Mouse (Mus musculus) thymus, adult 2 months (tissue): ENCODE measurements around the gene Zfp488.

Experiments
- CTCF ChIP-seq: fragments of 200-500 bp; IDR thresholded peaks from 2 replicates; pipeline ENCODE4 v1.5.1; 2012; ENCODE audit warnings: mild to moderate bottlenecking, control low read depth, low read length, moderate library complexity, borderline replicate concordance; ENCODE audit not compliant: control insufficient read depth, poor library complexity, insufficient read depth; ENCODE audit errors: extremely low read depth
- POLR2A ChIP-seq: fragments of 200-500 bp; IDR thresholded peaks from 2 replicates; pipeline ENCODE4 v1.6.1; 2012; ENCODE audit warnings: mild to moderate bottlenecking, low read length, control low read depth, moderate library complexity; ENCODE audit not compliant: control insufficient read depth, poor library complexity, insufficient read depth; ENCODE audit errors: extremely low read depth

DNA sequence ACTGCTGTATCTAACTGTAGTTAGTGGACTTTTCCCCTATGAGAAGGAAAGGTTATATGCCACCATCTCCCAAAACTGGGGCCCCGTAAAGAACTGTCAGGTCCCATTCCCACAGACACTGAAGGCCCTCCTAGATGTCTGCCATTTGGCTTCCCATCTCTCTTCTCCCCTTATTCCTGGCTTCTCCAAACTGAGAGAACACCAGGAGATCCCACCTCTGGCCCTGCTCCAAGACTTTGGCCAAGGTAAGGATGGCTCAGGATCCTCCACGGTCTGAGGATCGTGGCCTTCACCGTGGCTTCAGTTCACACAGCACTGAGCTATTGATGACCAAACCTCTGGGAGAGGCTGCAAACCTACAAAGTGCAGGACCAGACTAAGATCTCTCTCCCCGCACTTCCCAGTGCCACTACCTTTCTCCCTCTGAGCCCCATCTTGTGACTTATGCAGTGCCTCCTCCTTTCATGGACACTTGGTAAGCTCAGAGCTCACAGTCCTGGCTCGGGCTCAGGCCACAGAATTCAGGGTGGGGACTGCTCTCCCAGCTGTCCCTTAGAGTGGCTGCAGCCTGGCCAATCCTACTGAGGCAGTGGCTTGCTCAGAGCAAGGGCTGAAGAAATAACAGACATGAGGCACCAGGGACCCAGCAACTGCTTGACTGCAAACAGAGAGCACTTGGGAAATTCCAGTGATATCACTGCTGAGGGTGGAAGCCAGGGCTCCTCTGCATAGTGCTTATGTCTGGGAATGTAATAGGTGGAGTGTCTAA is 15.1 kb upstream of the Zfp488 start:
- TF ChIP-seq CTCF (no peak), POLR2A (no peak)
